Mouse (Mus musculus): Measurements from ENCODE around the gene Ccdc28b. TPM values are rescaled to one million over a fixed set of nuclear protein-coding genes. Genes with fewer than 3 reads are reported as not detected.

Ccdc28b gene
- polyA plus RNA-seq (2015; fragmentation: Nextera tagmentation; extraction: Ambion mirVana) = 50.9 and 55.0 TPM in 2 replicates

DNA sequence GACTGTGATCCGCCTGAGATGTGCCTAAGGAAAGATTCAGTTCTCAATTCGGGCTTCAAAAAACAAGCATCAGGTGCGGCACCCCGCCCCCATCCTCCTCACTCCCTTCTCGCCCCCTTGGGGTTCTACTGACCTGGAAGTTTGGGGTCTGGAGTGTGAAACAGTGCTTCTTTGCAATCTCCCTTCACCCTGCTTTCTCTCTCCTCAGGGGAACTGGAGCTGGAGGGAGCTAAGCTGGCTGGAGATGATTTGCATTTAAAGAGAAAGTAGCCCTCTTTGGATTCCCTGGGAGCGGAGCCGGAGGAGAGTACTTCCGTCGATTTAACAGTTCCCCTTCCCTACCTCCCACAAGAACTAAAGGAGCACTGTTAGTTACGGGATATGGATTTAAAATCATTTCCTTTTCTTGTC is at the start of gene Ccdc28b:
Gene Ccdc28b (minus strand): TSS at position 267 of the 411 bp plus-strand sequence.
- 0% methylated on average over 10 of the region's 10 CpGs for WGBS
- H3K4me3 ChIP-seq (ENCODE audit: low read length) = peak within 1 kb of the TSS; percentile 84
- peak within 1 kb of the TSS; percentile 93 for H3K27ac ChIP-seq (ENCODE audit: low read length)
- H3K27me3 ChIP-seq (ENCODE audit: control insufficient read depth, insufficient read depth, low read length) = no peaks in the 10 kb centered on the region
- no peaks in the 10 kb centered on the region for H3K9me3 ChIP-seq (replicated peaks; ENCODE audit: control insufficient read depth, low read length)
- peaks cover 18% of the 10 kb centered on the region for H3K36me3 ChIP-seq (ENCODE audit: control insufficient read depth, insufficient read depth)
- H3K4me2 ChIP-seq (ENCODE audit: low read depth, low read length) = peak within 1 kb of the TSS; percentile 83
- H3K9ac ChIP-seq (ENCODE audit: low read length) = peak within 1 kb of the TSS; percentile 87
- ATAC-seq (replicated peaks; ENCODE audit: extremely low read depth, insufficient read depth, low FRiP score) = peak; percentile 28; the same call in 1 of the 2 replicates
- peaks cover 25% of the 10 kb centered on the region for H3K4me1 ChIP-seq (ENCODE audit: control insufficient read depth, insufficient read depth, low read length)

DNA sequence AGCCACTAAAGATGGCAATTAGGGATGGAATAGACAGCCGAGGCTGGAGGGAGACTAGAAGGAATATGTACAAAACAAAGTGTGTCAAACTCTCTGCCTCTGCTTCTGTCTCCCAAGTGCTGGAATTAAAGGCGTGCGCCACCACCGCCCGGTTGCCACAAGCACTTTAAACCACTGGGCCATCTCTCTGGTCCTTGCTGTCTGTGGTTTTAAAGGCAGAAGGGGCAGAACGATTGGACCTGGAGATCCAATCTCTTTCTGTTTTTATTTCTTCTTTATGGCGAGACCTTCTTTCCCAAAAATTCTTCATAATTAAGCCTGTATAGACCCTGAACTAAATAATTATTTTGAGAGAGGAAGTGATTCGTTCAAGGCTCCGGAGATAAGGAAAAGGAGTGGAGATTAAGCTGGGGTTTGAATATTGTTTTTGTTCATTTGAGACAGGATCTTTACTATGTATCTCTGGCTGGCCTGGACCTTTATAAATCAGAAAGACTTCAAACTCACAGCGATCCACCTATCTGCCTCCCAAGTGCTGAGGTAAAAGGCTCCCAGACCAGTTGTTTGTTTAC is 49.2 kb upstream of the Ccdc28b start:
- H3K4me2 ChIP-seq (ENCODE audit: low read depth, low read length) = peak overlapping the region; percentile 83
- WGBS = 5% methylated on average over 10 of the region's 10 CpGs
- peaks cover 8% of the 10 kb centered on the region; the same call in 1 of the 2 replicates for H3K36me3 ChIP-seq (ENCODE audit: control insufficient read depth, insufficient read depth)
- peak overlapping the region; percentile 96 for H3K4me3 ChIP-seq (ENCODE audit: low read length)
- peaks cover 10% of the 10 kb centered on the region for H3K4me1 ChIP-seq (ENCODE audit: control insufficient read depth, insufficient read depth, low read length)
- H3K9me3 ChIP-seq (replicated peaks; ENCODE audit: control insufficient read depth, low read length) = no peaks in the 10 kb centered on the region
- no peaks in the 10 kb centered on the region for H3K27me3 ChIP-seq (ENCODE audit: control insufficient read depth, insufficient read depth, low read length)
- peak overlapping the region; percentile 99 for H3K9ac ChIP-seq (ENCODE audit: low read length)
- peak overlapping the region; percentile 92 for H3K27ac ChIP-seq (ENCODE audit: low read length)
- no peak for ATAC-seq (replicated peaks; ENCODE audit: extremely low read depth, insufficient read depth, low FRiP score)

DNA sequence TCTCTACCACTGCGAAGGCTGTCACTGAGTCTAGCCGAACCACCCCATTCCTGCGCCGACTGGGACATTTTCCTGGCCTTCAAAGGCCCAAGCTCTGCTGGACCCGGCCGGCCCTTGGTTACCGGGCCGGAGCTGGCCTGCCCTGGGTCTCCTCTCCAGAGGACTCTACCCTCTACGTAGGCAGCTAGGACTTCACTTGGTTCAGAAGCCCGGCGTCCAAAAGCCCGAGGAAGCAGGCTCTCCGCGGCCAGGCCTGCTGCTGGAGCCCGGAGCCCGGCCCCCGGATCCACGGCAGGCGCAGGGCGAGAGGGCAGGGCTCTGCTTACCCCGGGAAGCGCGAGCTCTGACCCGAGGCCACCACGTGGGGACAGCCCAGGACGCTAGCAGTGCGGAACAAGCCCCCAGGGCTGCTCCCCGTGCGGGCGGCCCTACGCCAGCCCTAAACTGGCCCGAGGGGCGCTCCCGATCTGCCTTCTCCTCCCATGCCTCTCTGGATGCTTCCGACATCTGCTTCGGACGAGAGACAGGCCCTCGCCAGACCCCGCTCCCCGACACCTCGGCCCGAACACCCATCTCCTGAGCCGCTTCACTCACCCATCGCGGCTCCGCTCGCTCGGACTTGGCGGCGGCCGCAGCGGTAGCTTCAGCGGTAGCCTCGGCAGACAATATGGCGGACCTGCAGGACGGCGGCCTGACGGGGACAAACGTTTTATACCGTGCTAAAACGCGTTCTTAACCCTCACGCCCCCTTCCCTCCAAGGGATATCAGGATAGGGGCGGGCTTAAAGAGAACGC is 48.5 kb upstream of the Ccdc28b start, which contains the start of gene Kpna6:
Gene Kpna6 (minus strand): TSS at position 685 of the 795 bp plus-strand sequence.
- peak; percentile 91 for ATAC-seq (replicated peaks; ENCODE audit: extremely low read depth, insufficient read depth, low FRiP score)
- WGBS = under 1% methylated on average over 59 of the region's 65 CpGs
- peak within 1 kb of the TSS; percentile 96 for H3K4me3 ChIP-seq (ENCODE audit: low read length)

DNA sequence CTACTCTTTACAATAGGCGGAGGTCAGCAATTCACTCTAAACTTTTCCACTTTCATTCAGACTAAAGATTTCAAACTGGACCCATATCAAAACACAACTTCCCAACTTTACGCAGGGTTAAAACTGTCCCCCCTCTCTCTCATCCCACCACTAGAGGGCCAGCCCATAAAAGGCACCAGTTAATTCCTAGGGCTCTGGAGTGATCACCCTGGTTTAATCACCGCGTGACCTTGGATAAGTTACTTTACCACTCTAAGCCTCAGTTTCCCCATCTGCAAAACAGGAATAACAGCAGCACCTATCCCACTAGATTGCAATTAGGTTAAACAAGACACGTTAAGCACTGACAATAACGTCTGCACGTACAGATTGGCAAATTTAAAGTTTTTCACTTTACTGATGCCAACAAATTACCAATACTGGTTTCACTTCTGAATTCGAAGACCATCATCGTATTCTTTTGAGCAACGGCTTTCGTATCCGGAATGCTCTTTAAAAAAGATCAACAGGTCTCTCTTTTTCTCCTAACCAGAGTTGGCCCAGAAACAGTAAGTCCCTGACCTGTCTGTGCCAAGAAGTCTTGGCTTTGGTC is 47.8 kb upstream of the Ccdc28b start:
- Histone ChIP-seq H3K9ac (ENCODE audit: low read length) (peak overlapping the region; percentile 99), H3K36me3 (ENCODE audit: control insufficient read depth, insufficient read depth) (peaks cover 7% of the 10 kb centered on the region; the same call in 1 of the 2 replicates), H3K4me3 (ENCODE audit: low read length) (peak overlapping the region; percentile 96), H3K4me2 (ENCODE audit: low read depth, low read length) (peak overlapping the region; percentile 83), H3K9me3 (replicated peaks; ENCODE audit: control insufficient read depth, low read length) (no peaks in the 10 kb centered on the region), H3K27me3 (ENCODE audit: control insufficient read depth, insufficient read depth, low read length) (no peaks in the 10 kb centered on the region), H3K27ac (ENCODE audit: low read length) (peak overlapping the region; percentile 92), H3K4me1 (ENCODE audit: control insufficient read depth, insufficient read depth, low read length) (peaks cover 10% of the 10 kb centered on the region)
- peak; percentile 57 for ATAC-seq (replicated peaks; ENCODE audit: extremely low read depth, insufficient read depth, low FRiP score)
- 5% methylated on average over 12 of the region's 12 CpGs for WGBS

More for the DNA sequence above, 48.5 kb upstream of the Ccdc28b start, which contains the start of gene Kpna6:
- H3K27ac ChIP-seq (ENCODE audit: low read length) = peak within 1 kb of the TSS; percentile 92
- peaks cover 9% of the 10 kb centered on the region; the same call in 1 of the 2 replicates for H3K36me3 ChIP-seq (ENCODE audit: control insufficient read depth, insufficient read depth)
- peak within 1 kb of the TSS; percentile 99 for H3K9ac ChIP-seq (ENCODE audit: low read length)
- no peaks in the 10 kb centered on the region for H3K27me3 ChIP-seq (ENCODE audit: control insufficient read depth, insufficient read depth, low read length)
- peak within 1 kb of the TSS; percentile 83 for H3K4me2 ChIP-seq (ENCODE audit: low read depth, low read length)
- H3K9me3 ChIP-seq (replicated peaks; ENCODE audit: control insufficient read depth, low read length) = no peaks in the 10 kb centered on the region
- H3K4me1 ChIP-seq (ENCODE audit: control insufficient read depth, insufficient read depth, low read length) = peaks cover 10% of the 10 kb centered on the region

DNA sequence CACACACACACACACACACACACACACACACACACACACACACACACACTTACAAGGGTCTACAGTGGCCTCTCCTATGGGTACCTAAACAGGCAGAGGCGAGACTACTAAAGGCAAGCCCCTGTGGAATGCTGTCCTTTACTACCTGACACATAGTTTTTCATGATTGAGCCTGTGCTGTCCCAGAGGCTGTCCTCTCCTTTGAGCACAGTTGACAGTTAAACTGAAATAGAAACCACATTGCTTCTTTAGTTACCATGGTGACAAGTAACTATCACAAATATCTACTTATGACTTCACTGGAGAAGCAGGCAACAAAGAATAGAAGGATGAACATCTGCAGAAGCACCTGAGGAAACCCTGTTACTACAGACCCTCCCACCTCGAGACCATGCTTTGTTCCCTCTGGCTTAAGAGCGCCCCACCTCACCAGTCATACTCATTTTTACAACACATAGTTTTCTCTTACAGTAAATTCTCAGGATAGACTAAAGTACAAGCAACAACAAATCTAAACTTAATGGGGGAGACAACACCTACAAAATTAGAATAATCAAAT is 38.6 kb upstream of the Ccdc28b start:
- Histone ChIP-seq H3K4me1 (ENCODE audit: control insufficient read depth, insufficient read depth, low read length) (no peaks in the 10 kb centered on the region; the same call in 1 of the 2 replicates), H3K36me3 (ENCODE audit: control insufficient read depth, insufficient read depth) (peaks cover 27% of the 10 kb centered on the region), H3K9ac (ENCODE audit: low read length) (no peak overlapping the region), H3K4me2 (ENCODE audit: low read depth, low read length) (no peak overlapping the region), H3K27me3 (ENCODE audit: control insufficient read depth, insufficient read depth, low read length) (no peaks in the 10 kb centered on the region), H3K27ac (ENCODE audit: low read length) (no peak overlapping the region), H3K9me3 (replicated peaks; ENCODE audit: control insufficient read depth, low read length) (no peaks in the 10 kb centered on the region), H3K4me3 (ENCODE audit: low read length) (no peak overlapping the region)
- ATAC-seq (replicated peaks; ENCODE audit: extremely low read depth, insufficient read depth, low FRiP score) = no peak
- 78% methylated on average over 3 of the region's 3 CpGs for WGBS

DNA sequence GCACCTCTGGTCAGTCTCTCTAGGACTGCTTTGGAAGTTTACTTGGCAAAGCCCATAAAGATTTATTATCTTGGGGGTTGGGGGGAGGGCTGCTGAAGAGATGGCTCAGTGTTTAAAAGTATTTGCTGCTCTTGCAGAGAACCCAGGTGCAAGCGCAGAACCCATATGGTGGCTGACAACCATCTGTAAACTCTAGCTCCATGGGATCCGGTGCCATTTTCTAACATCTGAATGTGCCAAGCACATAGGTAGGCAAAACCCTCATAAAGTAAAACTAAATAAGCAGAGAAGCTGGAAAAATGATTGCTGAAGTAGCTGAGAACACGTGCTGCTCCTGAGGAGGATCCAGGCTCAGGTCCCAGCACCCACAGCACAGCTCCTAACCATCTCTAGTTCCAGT is 37.8 kb upstream of the Ccdc28b start:
- no peak overlapping the region for H3K4me3 ChIP-seq (ENCODE audit: low read length)
- no peaks in the 10 kb centered on the region for H3K27me3 ChIP-seq (ENCODE audit: control insufficient read depth, insufficient read depth, low read length)
- no peaks in the 10 kb centered on the region for H3K9me3 ChIP-seq (replicated peaks; ENCODE audit: control insufficient read depth, low read length)
- 90% methylated on average over 3 of the region's 3 CpGs for WGBS
- H3K4me1 ChIP-seq (ENCODE audit: control insufficient read depth, insufficient read depth, low read length) = no peaks in the 10 kb centered on the region; the same call in 1 of the 2 replicates
- no peak overlapping the region for H3K27ac ChIP-seq (ENCODE audit: low read length)
- no peak overlapping the region for H3K9ac ChIP-seq (ENCODE audit: low read length)
- peaks cover 25% of the 10 kb centered on the region for H3K36me3 ChIP-seq (ENCODE audit: control insufficient read depth, insufficient read depth)
- no peak overlapping the region for H3K4me2 ChIP-seq (ENCODE audit: low read depth, low read length)
- ATAC-seq (replicated peaks; ENCODE audit: extremely low read depth, insufficient read depth, low FRiP score) = no peak

DNA sequence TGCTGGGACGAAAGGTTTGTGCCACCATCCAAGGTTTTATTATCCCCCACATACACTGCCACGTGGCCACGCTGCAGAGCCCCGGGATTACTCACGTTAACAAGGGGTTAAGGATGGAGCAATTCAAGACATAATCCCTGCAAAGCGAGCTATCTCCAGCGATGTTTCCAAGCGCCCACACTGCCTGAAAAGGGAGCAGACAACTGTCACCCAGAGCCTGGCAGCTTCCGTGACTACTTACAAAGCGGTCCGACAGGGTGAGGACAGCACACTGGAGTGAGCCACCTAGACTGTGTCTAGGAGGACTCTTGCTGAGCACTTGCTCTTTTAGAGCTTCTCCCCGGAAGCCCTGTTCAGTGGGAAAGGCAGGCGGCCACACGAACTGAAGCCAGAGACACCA is 31.0 kb upstream of the Ccdc28b start:
- no peak overlapping the region for H3K27ac ChIP-seq (ENCODE audit: low read length)
- no peak for ATAC-seq (replicated peaks; ENCODE audit: extremely low read depth, insufficient read depth, low FRiP score)
- H3K4me3 ChIP-seq (ENCODE audit: low read length) = no peak overlapping the region
- no peak overlapping the region for H3K9ac ChIP-seq (ENCODE audit: low read length)
- no peaks in the 10 kb centered on the region for H3K9me3 ChIP-seq (replicated peaks; ENCODE audit: control insufficient read depth, low read length)
- H3K4me1 ChIP-seq (ENCODE audit: control insufficient read depth, insufficient read depth, low read length) = no peaks in the 10 kb centered on the region
- H3K4me2 ChIP-seq (ENCODE audit: low read depth, low read length) = no peak overlapping the region
- no peaks in the 10 kb centered on the region for H3K27me3 ChIP-seq (ENCODE audit: control insufficient read depth, insufficient read depth, low read length)
- H3K36me3 ChIP-seq (ENCODE audit: control insufficient read depth, insufficient read depth) = peaks cover 68% of the 10 kb centered on the region
- WGBS = 91% methylated on average over 14 of the region's 14 CpGs

DNA sequence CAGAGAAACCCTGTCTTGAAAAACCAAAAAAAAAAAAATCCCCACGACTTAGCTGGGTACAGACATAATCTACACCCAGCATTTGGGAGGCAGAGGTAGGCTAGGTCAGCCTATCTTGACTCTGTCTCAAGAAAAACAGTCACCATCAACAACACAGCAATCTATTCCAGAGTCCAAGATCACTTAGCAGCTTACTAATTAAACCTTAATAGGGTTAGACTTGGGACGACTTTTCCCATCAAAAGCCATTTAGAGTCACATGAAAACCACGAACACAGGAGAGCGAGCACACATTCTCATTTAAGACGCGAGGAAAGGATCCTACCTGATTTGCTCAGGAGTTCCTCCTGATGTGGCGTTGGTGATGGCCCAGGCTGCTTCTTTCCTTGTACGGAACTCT is 26.6 kb upstream of the Ccdc28b start:
- Histone ChIP-seq H3K9me3 (replicated peaks; ENCODE audit: control insufficient read depth, low read length) (no peaks in the 10 kb centered on the region), H3K36me3 (ENCODE audit: control insufficient read depth, insufficient read depth) (peaks cover 82% of the 10 kb centered on the region), H3K4me3 (ENCODE audit: low read length) (no peak overlapping the region), H3K27ac (ENCODE audit: low read length) (no peak overlapping the region), H3K27me3 (ENCODE audit: control insufficient read depth, insufficient read depth, low read length) (no peaks in the 10 kb centered on the region), H3K4me2 (ENCODE audit: low read depth, low read length) (no peak overlapping the region), H3K4me1 (ENCODE audit: control insufficient read depth, insufficient read depth, low read length) (no peaks in the 10 kb centered on the region), H3K9ac (ENCODE audit: low read length) (no peak overlapping the region)
- 95% methylated on average over 8 of the region's 8 CpGs for WGBS
- ATAC-seq (replicated peaks; ENCODE audit: extremely low read depth, insufficient read depth, low FRiP score) = no peak
